Mouse (Mus musculus) kidney, embryonic 14.5 days (tissue): Measurements from ENCODE around the gene Gtpbp4. TPM values are rescaled to one million over a fixed set of nuclear protein-coding genes. Genes with fewer than 3 reads are reported as not detected.
"Not testable (repeated sequence)": the region's sequence is repeated elsewhere in the genome, so short reads cannot be mapped to it uniquely, and the experiment has no call there.

ENCODE experiments used
- ATAC-seq: fragments of 200-750 bp; cut with Nextera tagmentation; 2 replicates; pipeline ENCODE4 v1.8.0; 2017; ENCODE audit warnings: moderate number of reproducible peaks, mild to moderate bottlenecking, moderate TSS enrichment, moderate library complexity; ENCODE audit not compliant: low FRiP score, low TSS enrichment
- H3K27ac ChIP-seq: fragments of 300-500 bp; sonication (generic); 2 replicates; pipeline ENCODE4 v1.5.1; 2014; ENCODE audit warnings: low read depth, mild to moderate bottlenecking, low read length, moderate library complexity, mixed read lengths
- H3K27me3 ChIP-seq: fragments of 300-500 bp; sonication (generic); 2 replicates; pipeline ENCODE4 v1.6.1; 2014; ENCODE audit warnings: mild to moderate bottlenecking, low read length; ENCODE audit not compliant: control insufficient read depth, insufficient read depth
- H3K36me3 ChIP-seq: fragments of 300-500 bp; sonication (generic); 2 replicates; pipeline ENCODE4 v1.6.1; 2014; ENCODE audit warnings: low read length, mixed read lengths; ENCODE audit not compliant: control insufficient read depth, insufficient read depth
- H3K4me1 ChIP-seq: fragments of 300-500 bp; sonication (generic); 2 replicates; pipeline ENCODE4 v1.6.1; 2014; ENCODE audit warnings: low read length, mixed read lengths; ENCODE audit not compliant: control insufficient read depth, insufficient read depth
- H3K4me2 ChIP-seq: fragments of 300-500 bp; sonication (generic); replicated peaks from 2 replicates; pipeline ENCODE4 v1.6.1; 2014; ENCODE audit warnings: low read depth, mild to moderate bottlenecking, low read length
- H3K4me3 ChIP-seq: fragments of 300-500 bp; sonication (generic); 2 replicates; pipeline ENCODE4 v1.5.1; 2014; ENCODE audit warnings: mild to moderate bottlenecking, low read length
- H3K9ac ChIP-seq: fragments of 300-500 bp; sonication (generic); 2 replicates; pipeline ENCODE4 v1.6.1; 2014; ENCODE audit warnings: low read depth, mild to moderate bottlenecking, low read length, moderate library complexity
- H3K9me3 ChIP-seq: fragments of 300-500 bp; sonication (generic); 2 replicates; pipeline ENCODE4 v1.6.1; 2016; ENCODE audit warnings: low read length; ENCODE audit not compliant: control insufficient read depth
- WGBS: fragments of 180-500 bp; shearing (Covaris S2); extraction: QIAGEN DNeasy Blood & Tissue Kit; methylation state at CpG from one replicate; pipeline ENCODE4 v1.1.7; 2014; 5-methylcytosine and 5-hydroxymethylcytosine counted together
- microRNA-seq: library from miRNA; unstranded; fragments of <30 nt; microRNA quantifications from one replicate; pipeline ENCODE4, GENCODE M21; 2016
- polyA plus RNA-seq: library from polyadenylated mRNA; unstranded; fragments of >200 nt; fragmentation: Nextera tagmentation; extraction: Ambion mirVana; gene quantifications from 2 replicates; pipeline ENCODE4 v1.2.1, GENCODE M21; 2014

The Gtpbp4 gene
- polyA plus RNA-seq, 1 experiment from 2014 or later, result 102 TPM

- H3K4me3 ChIP-seq, H3K27me3 ChIP-seq, H3K27ac ChIP-seq, H3K9ac ChIP-seq, H3K9me3 ChIP-seq, H3K36me3 ChIP-seq, ATAC-seq, H3K4me2 ChIP-seq, H3K4me1 ChIP-seq: not testable (repeated sequence)
- 67% methylated on average over 6 of the region's 6 CpGs for WGBS
Observed at GRCm38 (mm10) chr13:8937611-8938140, 58.2 kb downstream of the Gtpbp4 start.

- Histone ChIP-seq H3K4me2 (no peak overlapping the region), H3K9ac (no peak overlapping the region), H3K27ac (no peak overlapping the region), H3K36me3 (no peaks in the 10 kb centered on the region), H3K4me3 (no peak overlapping the region), H3K4me1 (no peaks in the 10 kb centered on the region), H3K27me3 (no peaks in the 10 kb centered on the region), H3K9me3 (no peaks in the 10 kb centered on the region)
- ATAC-seq, result no peak
- 78% methylated on average over 2 of the region's 2 CpGs for WGBS
Observed at GRCm38 (mm10) chr13:8933499-8933898, 62.4 kb downstream of the Gtpbp4 start.

Small RNAs within 50 kb of the gene (microRNA-seq; reads per million reads assigned to microRNA genes)
- gene Gm22750, result not detected

Other genes starting within 250 kb of the Gtpbp4 start
- gene Wdr37, start 124.2 kb downstream of the Gtpbp4 start, polyA plus RNA-seq, result 13.3 and 24.4 TPM in 2 replicates
- gene Idi1, start 110.6 kb downstream of the Gtpbp4 start, polyA plus RNA-seq, result 63.1 and 77.4 TPM in 2 replicates
- gene Gm9745, start 47.9 kb downstream of the Gtpbp4 start, polyA plus RNA-seq, result not detected in 2 replicates
- gene Idi2, start 43.2 kb downstream of the Gtpbp4 start, polyA plus RNA-seq, result not detected in 2 replicates
- 35.0 and 46.9 TPM in 2 replicates for gene Larp4b, start 97.8 kb upstream of the Gtpbp4 start, polyA plus RNA-seq